Mouse (Mus musculus) gastrocnemius, adult 18-20 months (tissue): Measurements from ENCODE around the gene Asb17. TPM values are rescaled to one million over a fixed set of nuclear protein-coding genes. Genes with fewer than 3 reads are reported as not detected.
A peak's percentile ranks its signal among the peaks of the same experiment; 100 is the strongest.
"Not testable (repeated sequence)": the region's sequence is repeated elsewhere in the genome, so short reads cannot be mapped to it uniquely, and the experiment has no call there.

Experiments used
- DNase-seq: peaks from one replicate; pipeline ENCODE4 v3.0.0; 2021; ENCODE audit warnings: low spot score
- long read RNA-seq, 2 experiments: library from polyadenylated mRNA; stranded (forward); transcript quantifications; one replicate each; pipeline ENCODE4 v2.0.0; 2021
- total RNA-seq, 2 experiments: library from RNA; stranded (reverse); gene quantifications; 2 replicates each; pipeline ENCODE4 v1.2.3; 2021

Gene Asb17
- total RNA-seq, result not detected
- long read RNA-seq, experiment 1, result 0 reads
- long read RNA-seq, experiment 2, result 0 reads

DNA sequence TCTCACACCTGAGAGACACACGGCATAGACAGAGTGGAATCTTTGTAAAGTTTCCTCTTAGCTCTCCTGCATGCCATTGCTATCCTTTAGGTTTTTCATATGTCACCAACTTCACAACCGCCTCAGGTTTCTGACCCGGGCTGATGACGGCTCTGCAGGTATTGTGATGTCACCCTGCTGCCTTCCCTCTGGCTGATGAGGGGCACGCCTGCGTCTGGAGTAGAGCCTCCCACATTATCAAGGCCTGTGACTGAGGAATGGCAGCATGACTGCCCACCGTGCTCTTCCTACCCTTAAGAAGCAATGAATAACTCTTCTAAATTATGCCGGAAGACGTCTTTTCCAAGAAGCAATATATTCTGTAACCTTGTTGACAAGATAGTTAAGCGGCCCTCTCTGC lies at the start of gene Asb17:
Gene Asb17, plus strand, starts transcription at position 180 of the 400 bp plus-strand sequence.
- DNase-seq, result no peak

DNA sequence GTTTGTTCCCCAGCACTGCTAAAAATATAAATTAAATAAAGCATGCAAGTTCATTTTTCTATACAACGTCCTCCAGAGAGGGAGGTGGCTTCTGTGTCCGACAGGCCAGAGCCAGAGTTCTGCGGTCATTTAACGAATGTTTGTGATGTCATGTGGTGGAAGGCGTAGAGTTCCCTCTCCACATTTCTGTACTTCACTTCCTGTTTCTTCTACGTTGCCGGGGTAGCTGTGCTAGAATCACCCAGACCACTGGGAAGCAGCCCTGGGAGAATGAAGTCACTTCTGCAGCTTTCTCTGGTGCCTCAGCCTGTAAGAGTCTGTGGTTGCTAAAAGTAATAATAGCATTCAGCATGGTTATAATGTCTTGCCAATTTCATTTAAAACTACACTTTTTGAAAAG lies 46.4 kb upstream of the Asb17 start:
- DNase-seq, result no peak

DNA sequence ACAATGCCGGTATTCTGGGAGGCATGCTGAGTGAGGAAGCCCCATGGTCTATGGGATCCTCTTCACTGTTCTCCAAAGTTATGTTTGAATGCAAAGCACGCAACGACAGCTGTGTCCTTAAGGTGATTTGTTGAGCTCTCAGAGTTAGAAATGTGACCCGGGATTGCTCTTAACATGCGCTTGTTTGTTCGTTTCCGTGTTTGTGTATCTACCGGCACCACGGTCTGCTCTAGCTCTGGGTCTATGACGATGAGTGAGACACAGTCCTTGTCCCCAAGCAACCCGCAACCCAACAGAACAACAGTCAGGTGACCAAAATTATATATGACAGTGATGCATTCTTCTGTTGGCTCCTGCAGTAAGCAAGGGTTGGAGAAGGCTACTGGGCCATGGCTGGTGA lies 44.4 kb upstream of the Asb17 start:
- DNase-seq, result no peak

GRCm38 (mm10) chr3:153800690-153801089 lies 43.3 kb upstream of the Asb17 start:
- no peak for DNase-seq

GRCm38 (mm10) chr3:153801541-153801940 lies 42.5 kb upstream of the Asb17 start:
- no peak for DNase-seq

DNA sequence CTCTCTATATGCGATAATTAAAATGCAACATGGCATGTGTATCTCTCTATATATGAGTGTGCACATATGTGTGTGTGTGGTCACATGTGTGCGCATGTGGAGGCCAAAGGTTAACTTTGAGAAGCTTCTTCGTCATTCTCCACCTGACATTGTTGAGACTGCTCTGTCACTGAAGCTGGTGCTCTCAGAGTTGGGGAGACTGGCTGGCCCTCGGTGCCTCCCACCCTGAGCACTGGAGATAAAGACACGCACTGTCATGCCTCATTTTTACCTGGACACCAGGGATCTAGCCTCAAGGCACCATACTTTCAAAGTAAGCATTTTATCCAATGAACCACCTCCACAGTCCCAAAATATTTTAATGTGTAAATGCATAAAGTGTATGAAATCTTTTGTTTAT lies 41.4 kb upstream of the Asb17 start:
- DNase-seq, result no peak

DNA sequence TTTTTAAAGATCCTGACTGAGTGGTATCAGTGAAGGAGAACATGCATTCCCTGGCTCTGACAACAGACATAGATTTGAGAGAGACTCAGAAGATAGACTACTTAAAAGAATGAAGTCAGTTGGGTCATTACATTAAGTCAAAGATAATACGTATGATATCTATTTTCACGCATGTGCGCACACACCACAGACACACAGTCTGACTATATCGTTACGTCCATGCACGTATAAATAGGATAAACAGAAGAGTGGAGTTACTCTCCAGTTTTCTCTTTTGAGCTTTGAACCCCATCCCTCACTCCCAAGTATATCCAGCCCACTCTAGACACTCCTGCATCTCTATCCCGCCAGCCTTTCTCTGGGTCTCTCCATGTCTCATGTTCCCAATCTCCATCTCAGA lies 40.0 kb upstream of the Asb17 start:
- no peak for DNase-seq

DNA sequence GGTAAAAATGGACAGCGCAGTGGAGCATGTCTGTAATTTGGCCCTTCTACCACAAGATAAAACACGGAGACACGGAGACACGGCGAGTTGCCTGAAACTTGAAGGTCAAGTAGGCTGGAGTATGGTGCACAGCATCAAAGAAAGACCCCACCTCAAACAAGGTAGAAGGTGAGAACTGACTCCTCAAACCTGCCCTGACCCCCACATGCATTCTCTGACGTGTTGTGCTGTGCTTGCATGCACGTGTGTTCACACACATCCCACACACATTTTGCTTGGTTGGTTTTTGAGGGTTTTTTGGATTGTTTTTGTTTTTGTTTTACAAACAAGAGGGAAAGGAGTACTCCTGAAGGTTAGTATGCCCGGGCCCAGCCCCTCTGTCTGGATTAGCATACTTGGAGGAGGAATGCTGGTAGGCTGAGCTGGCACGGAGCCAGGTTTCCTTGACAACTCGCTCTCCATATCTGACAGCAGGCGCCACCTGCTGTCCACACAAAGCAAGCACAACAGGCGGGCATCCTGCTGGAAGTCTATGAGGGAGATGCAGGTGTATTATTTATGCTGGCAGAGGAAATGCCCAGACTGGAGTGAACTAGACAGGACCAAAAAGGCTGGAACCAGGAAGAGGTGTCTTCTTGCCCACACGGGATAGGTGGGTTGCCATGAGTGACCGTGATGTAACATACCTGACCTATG lies 37.8 kb upstream of the Asb17 start:
- peak; percentile 38 for DNase-seq

GRCm38 (mm10) chr3:153806773-153807443 lies 37.1 kb upstream of the Asb17 start:
- no peak for DNase-seq

GRCm38 (mm10) chr3:153807444-153808149 lies 36.4 kb upstream of the Asb17 start:
- no peak for DNase-seq

DNA sequence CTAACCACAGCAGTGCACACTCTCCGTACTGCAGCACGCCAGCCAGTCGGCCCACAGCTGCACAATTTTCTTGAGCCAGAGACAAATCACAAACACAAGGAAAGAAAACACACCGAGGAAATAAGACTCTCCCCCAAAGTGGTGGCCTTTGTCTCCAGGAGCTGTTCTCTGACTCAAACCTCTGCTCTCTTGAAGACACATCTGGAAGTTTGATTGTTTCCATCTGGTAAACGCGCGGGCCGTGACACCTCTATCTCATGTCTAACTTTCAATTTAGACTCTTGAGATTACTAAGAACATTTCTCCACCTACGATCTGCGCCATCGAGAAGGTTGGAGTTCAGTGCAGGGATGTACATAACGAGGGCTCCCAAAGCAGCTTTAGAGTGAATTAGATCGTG lies 35.6 kb upstream of the Asb17 start:
- no peak for DNase-seq

DNA sequence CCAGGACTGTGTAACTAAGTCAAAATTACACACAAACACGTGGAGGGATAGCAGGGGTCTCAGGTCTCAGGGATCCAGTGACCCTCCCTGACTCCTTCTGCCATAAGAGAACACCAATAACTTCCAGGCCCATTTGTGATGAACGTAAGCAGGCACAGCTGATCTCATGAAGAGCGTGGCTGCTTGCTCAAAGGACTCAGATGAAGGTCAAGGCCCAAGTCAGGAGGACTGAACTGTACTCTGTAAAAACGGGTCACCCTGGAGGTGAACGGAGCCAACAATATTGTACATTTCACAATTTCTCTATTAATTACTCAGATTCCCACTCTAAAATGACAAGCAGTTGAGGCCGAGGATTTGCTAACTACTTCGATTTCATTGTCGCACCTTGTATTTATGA lies 30.0 kb upstream of the Asb17 start:
- DNase-seq, result no peak

GRCm38 (mm10) chr3:153817376-153817890 lies 26.6 kb upstream of the Asb17 start:
- DNase-seq, result no peak

DNA sequence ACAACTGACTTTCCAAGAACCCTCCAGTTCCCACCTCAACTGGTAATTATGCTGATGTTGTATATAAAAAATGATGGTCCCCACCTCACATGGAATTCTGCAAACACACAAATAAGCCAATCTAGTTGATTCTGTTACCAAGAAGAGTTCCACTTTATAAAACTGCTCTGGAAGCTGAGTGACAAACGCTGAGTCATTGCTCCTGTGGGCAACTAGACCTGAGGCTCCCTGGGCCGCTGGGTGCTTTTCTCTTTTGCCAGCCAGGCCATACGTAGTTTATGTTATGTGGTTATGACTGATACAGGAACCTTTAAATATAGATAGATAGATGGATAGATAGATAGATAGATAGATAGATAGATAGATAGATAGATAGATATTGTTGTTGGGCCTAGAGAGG lies 25.3 kb upstream of the Asb17 start:
- DNase-seq, result no peak

- no peak for DNase-seq
Observed at GRCm38 (mm10) chr3:153819438-153819837, 24.6 kb upstream of the Asb17 start.

DNA sequence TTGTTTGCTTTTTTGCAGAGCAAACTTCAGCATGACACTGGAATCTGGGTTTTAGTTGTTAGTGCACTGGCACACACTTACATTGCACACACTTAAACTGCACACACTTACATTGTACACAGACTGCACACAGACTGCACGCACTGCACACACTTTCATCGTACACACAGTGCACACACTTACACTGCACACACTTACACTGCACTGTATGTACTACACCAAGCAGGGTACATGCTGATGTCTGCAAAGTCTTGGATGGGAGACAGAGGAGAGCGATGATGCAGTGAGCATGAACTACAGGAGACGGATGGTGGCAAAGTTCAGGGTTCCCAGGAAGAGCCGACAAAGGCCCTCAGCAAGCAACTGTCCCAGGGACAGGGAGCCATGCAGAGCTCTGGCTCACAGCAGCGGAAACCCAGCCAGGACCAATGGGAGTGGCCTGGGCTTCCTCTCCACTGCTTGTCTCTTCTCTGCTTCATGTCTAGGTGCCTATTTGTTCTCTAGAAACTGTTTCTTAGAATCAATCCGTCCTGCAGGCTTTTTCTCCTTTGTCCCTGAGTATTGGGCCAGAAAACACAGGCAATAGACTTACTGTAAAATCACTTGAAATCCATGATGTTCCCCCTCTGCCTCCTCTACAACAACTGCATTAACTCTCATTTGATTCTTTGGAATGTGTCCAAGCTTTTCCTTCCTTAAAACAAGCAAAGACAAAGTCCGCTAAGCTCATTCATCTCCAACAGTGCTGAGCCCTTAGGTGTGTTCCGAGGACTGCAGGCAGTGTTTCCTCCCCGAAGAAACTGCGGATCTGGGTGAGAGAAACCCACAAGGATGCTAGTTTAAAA lies 20.1 kb upstream of the Asb17 start:
- DNase-seq, result no peak

DNA sequence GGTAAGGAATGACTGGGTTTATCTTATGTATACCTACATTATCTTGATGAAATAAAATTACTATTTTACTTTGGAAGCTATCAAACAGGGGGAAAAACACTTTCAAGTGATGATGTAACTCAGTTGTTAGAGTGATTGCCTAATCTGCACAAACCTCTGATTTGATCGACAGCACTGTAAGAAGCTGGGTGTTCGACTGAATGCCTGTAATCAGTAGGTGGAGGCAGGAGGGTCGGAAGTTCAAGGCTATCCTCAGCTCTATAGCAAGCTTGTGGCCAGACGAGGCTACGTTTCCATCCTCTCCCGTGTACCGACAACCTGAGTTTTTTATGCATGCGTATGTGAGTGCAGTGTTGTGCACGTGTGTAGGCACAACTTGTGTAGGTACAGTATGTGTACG lies 18.8 kb upstream of the Asb17 start:
- no peak for DNase-seq

- no peak for DNase-seq
Observed at GRCm38 (mm10) chr3:153826616-153827015, 17.4 kb upstream of the Asb17 start.

GRCm38 (mm10) chr3:153829788-153830187 lies 14.2 kb upstream of the Asb17 start:
- not testable (repeated sequence) for DNase-seq

DNA sequence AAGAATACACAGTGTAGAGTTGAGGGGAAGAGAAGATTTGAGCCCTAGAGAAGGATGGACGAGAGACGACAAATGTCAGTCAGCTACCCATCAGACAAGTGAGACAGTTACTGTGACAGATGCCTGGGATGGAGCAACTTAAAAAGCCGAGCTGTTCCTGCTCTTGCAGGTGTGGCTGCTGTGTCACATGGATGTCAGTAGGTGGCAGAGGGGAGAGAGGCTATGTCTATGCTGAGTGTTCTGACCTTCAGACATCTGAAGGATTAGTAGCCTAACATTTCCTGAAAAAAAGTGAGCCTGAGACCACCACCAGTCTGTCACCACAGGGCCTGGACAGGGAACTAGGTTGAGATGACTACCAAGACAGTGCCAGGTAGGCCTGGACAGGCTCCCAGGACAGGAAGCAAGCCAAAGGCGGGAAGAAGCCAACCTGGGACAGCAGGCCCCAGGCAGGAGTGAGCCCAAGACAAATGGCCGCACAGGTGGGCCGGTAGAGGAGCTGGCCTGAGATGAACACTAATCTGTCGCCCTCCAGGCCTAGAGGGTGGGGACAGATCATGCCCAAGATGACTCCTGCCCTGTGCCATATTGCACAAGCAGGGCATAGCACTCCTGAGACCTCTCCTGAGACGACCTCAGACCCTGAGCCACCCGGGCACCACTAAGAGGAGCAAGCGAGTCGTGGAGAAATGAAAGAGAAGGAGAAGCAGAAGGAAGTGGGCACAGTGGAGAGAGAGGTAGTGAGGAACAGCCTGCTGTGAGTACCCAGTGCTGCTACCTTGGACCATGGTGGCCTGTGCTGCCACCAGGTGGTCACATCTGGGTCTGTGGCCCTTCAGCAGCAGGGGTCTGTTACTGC lies 12.8 kb upstream of the Asb17 start:
- no peak for DNase-seq
